Mouse (Mus musculus) ovary, adult 10 weeks (tissue): ENCODE results near the gene L3mbtl1. TPM values are rescaled to one million over a fixed set of nuclear protein-coding genes. Genes with fewer than 3 reads are reported as not detected.

Experiments
- polyA plus RNA-seq: library from polyadenylated mRNA; stranded (reverse); fragments of 350-450 nt; fragmentation: Illumina TruSeq; extraction: RNeasy Lipid Tissue Mini Kit (QIAGEN cat#74804); gene quantifications from one replicate; pipeline ENCODE4 v1.2.3, GENCODE M21; 2014

The L3mbtl1 gene
- not detected for polyA plus RNA-seq

DNA sequence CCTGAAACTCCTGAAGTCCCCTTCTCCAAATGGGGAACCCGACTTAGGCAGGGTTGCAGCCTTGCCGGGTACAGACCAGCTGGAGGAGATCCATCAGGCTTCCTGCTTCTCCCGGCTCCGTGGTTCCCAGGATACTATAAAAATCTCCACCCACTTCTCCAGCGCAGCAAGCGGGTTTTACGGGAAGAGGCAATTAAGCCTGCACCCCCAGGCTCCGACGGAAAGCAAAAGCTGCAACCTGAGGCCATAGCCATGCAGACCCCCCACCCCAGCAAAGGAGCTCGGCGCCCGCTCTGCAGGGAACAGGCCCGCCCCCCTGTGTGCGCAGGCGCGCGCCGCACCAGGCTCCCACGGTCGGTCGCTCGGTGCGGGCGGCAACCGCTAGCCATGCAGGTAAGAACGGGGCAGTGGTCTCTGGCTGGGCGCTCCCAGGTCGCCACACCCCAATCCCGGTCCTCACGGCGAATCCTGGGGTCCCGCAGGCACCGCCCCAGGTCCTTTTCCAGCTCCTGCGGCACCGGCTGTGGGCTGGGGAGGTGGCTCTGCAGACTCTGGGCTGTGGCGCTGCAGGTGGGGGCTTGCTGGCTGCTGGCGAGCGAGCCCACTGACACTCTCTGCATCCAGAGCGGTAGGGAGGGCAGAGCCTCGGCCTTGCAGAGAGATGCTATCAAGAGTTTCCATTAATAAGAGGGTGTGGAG lies at the start of gene L3mbtl1:
Gene L3mbtl1, plus strand, starts transcription at position 325 of the 699 bp plus-strand sequence.

DNA sequence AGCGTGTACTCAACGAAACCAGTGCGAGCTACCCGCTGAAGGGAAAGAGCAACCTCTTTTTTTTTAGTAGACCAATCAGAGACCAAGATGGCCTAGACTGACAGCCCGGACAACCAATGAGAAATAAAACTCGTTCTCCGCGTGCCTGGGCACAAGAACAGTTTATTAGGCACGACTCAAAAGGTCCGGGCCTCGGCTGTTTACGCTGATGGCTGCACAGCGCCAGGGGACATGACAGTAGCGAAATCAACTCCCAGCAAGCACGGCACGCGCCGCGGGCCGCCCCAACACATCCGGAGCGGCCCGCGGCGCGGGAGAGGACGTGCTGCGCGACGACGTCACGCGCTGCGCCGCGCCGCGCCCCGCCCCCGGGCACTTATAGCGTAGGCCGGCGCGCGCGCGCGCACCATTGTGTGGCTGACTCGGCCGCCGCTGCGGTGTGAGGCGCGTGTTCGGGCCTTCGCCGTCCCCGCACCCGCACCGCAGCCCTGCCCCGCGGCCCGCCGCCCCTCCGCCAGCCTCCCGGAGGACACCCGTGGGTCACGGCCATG lies 12.1 kb upstream of the L3mbtl1 start, which contains the start of gene Srsf6:
Gene Srsf6, plus strand, starts transcription at position 406 of the 551 bp plus-strand sequence.

DNA sequence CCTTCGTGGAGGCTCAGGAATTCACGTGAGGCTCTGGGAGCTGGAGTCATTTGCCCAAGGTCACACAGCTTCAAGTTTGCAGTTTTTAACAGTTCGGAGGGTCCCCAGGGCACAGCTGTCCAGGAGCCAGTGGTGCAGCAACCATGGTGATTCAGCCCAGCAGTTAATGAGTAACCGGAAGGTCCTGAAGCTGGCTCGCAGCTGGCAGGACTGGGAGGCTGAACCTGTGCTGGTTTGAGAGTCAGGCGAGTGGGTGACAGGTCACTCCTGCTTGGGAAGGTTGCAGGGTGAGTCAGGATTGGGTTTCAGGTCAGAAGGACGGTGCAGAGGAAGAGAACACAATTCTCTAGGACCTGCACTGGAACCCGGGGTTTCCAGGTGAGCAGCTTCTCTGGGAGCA lies 43.9 kb downstream of the L3mbtl1 start, which contains the start of gene Sgk2:
Gene Sgk2, plus strand, starts transcription at position 113 of the 400 bp plus-strand sequence.

DNA sequence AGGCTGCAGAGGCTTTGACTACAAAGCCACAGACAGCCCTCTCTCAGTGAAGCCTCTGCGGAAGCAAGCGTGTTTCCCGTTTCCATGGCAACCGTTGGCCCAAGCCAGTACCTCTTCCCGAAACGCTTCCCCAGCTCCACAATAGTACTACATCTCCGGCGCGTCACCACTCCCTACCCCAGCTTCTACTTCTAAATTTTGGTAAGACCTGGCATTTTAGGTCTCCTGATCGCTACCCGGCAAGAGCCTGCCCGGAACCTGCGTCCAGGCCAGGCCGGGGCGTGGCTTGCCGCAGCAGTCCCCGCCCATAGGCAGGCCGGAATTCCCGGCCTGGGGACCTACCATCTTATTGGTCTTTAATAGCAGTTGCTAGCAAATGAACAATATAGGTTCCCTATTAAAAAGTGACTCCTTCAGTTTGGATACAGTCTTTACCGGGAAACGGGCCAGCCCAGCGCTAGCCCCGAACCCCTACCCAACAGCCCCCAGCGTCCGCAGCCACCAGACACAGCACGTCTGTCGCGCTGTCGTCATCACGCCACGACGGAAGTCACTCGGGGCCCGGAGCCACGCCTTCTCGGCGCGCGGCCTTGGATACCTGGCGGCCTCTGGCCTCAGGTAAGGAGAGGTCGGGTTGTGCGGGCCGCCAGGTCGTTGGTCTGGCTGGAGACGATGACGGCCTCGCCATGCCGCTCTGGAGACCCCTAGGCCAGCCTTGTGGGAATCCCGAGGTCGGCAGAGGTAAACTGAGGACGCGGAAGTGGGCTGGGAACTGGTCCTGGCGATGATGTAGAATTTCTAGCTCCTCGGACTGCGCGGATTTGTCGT lies 73.9 kb downstream of the L3mbtl1 start, which contains the start of gene Ift52:
Gene Ift52, plus strand, starts transcription at position 439 of the 828 bp plus-strand sequence.

Other genes with a start within 250 kb of the L3mbtl1 start
- gene Srsf6, start 11.9 kb upstream of the L3mbtl1 start, polyA plus RNA-seq: 218 TPM
- not detected for gene Sgk2, start 43.9 kb downstream of the L3mbtl1 start, polyA plus RNA-seq
- gene Ift52, start 73.9 kb downstream of the L3mbtl1 start, polyA plus RNA-seq: 133 TPM
- gene Mybl2, start 111.2 kb downstream of the L3mbtl1 start, polyA plus RNA-seq: 0.51 TPM
- not detected for gene Gtsf1l, start 144.4 kb downstream of the L3mbtl1 start, polyA plus RNA-seq